Mouse (Mus musculus) hindbrain, embryonic 15.5 days (tissue): ENCODE measurements around the gene Crb3. TPM values are rescaled to one million over a fixed set of nuclear protein-coding genes. Genes with fewer than 3 reads are reported as not detected.
A peak's percentile ranks its signal among the peaks of the same experiment; 100 is the strongest.

Experiments used
- ATAC-seq: fragments of 200-750 bp; cut with Nextera tagmentation; 2 replicates; pipeline ENCODE4 v1.8.0; 2017; ENCODE audit warnings: low read depth, moderate number of reproducible peaks, moderate TSS enrichment; ENCODE audit not compliant: low FRiP score
- H3K27ac ChIP-seq: fragments of 300-500 bp; sonication (generic); replicated peaks from 2 replicates; pipeline ENCODE4 v1.5.1; 2015; ENCODE audit warnings: mild to moderate bottlenecking, inconsistent platforms
- H3K27me3 ChIP-seq: fragments of 300-500 bp; sonication (generic); 2 replicates; pipeline ENCODE4 v1.6.1; 2015; ENCODE audit warnings: control low read depth, inconsistent platforms
- H3K36me3 ChIP-seq: fragments of 300-500 bp; sonication (generic); 2 replicates; pipeline ENCODE4 v1.6.1; 2015; ENCODE audit warnings: control low read depth, inconsistent platforms
- H3K4me1 ChIP-seq: fragments of 300-500 bp; sonication (generic); replicated peaks from 2 replicates; pipeline ENCODE4 v1.6.1; 2015; ENCODE audit warnings: control low read depth, inconsistent platforms
- H3K4me2 ChIP-seq: fragments of 300-500 bp; sonication (generic); 2 replicates; pipeline ENCODE4 v1.6.1; 2015; ENCODE audit warnings: moderate library complexity, mild to moderate bottlenecking, inconsistent platforms
- H3K4me3 ChIP-seq: fragments of 300-500 bp; sonication (generic); 2 replicates; pipeline ENCODE4 v1.5.1; 2015; ENCODE audit warnings: mild to moderate bottlenecking, inconsistent platforms
- H3K9ac ChIP-seq: fragments of 300-500 bp; sonication (generic); 2 replicates; pipeline ENCODE4 v1.6.1; 2015; ENCODE audit warnings: inconsistent platforms
- H3K9me3 ChIP-seq: fragments of 300-500 bp; sonication (generic); 2 replicates; pipeline ENCODE4 v1.6.1; 2016; ENCODE audit warnings: control low read depth, inconsistent platforms
- WGBS: fragments of 180-500 bp; shearing (Covaris S2); methylation state at CpG from one replicate; pipeline ENCODE4 v1.1.7; 2015; 5-methylcytosine and 5-hydroxymethylcytosine counted together
- polyA plus RNA-seq: library from polyadenylated mRNA; unstranded; fragments of >200 nt; fragmentation: Nextera tagmentation; extraction: Ambion mirVana; gene quantifications from 2 replicates; pipeline ENCODE4 v1.2.1, GENCODE M21; 2015

Gene Crb3
- polyA plus RNA-seq, 1 experiment from 2014 or later: 4.1 TPM

DNA sequence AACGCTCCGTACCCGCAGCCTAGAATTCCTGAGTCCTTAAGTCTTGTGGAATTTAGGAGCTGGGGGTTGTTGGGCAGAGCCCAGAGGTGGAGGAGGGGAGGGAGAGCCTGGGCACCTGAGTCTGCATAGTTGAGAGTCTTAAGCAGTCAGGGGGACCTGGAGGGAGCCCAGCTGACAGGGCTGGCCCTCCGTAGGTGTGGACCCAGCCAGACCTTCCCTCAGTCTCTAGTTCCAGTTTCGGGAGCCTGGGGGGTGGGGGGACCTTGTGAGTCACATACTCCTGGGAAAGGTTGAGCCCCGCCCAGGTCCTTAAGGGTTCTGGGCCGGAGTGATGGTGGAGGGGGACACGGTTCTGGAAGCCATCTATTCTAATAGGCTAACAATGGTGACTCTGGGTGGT, 4.1 kb downstream of the Crb3 start:
- Histone ChIP-seq H3K36me3 (no peaks in the 10 kb centered on the region), H3K9ac (no peak overlapping the region), H3K4me2 (no peak overlapping the region), H3K27me3 (peaks cover 25% of the 10 kb centered on the region), H3K9me3 (no peaks in the 10 kb centered on the region), H3K4me3 (no peak overlapping the region), H3K27ac (no peak overlapping the region), H3K4me1 (peaks cover 28% of the 10 kb centered on the region)
- no peak for ATAC-seq
- 12% methylated on average over 8 of the region's 8 CpGs for WGBS

DNA sequence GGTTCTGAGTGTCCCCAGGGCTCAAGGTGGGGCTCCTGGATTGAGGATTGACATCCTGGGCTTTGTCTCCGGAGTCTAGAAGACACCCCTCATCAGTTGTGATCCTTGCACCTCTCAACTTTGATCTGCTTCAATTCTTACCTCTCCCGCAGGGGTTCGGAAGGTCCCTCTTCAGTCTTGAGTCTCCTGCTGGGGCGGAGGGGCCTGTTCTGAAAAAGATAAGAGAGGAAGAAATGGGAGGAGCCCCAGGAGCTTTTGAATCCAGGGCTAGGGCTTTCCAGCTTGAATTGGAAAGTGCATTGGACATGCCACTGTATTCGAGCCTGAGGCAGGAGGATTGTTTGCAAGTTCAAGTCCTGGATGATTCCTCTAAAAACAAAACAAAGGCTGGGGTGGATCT, 8.0 kb downstream of the Crb3 start:
- ATAC-seq: no peak
- H3K4me3 ChIP-seq: no peak overlapping the region

GRCm38 (mm10) chr17:57070272-57070671, 11.4 kb downstream of the Crb3 start:
- Histone ChIP-seq H3K4me3 (peak overlapping the region; percentile 18), H3K9ac (no peak overlapping the region), H3K4me1 (no peaks in the 10 kb centered on the region), H3K27me3 (no peaks in the 10 kb centered on the region), H3K9me3 (no peaks in the 10 kb centered on the region), H3K36me3 (no peaks in the 10 kb centered on the region), H3K27ac (no peak overlapping the region), H3K4me2 (peak overlapping the region; percentile 44)
- ATAC-seq: 0 out of 2 replicates have a peak, but pooled peaks have one; percentile 25
- 12% methylated on average over 9 of the region's 9 CpGs for WGBS

More for the DNA sequence above, 8.0 kb downstream of the Crb3 start:
- no peak overlapping the region for H3K9ac ChIP-seq
- no peak overlapping the region for H3K27ac ChIP-seq
- 63% methylated on average over 5 of the region's 5 CpGs for WGBS
- H3K4me2 ChIP-seq: no peak overlapping the region
- H3K9me3 ChIP-seq: no peaks in the 10 kb centered on the region
- H3K4me1 ChIP-seq: peaks cover 8% of the 10 kb centered on the region
- no peaks in the 10 kb centered on the region for H3K36me3 ChIP-seq
- H3K27me3 ChIP-seq: peaks cover 20% of the 10 kb centered on the region

DNA sequence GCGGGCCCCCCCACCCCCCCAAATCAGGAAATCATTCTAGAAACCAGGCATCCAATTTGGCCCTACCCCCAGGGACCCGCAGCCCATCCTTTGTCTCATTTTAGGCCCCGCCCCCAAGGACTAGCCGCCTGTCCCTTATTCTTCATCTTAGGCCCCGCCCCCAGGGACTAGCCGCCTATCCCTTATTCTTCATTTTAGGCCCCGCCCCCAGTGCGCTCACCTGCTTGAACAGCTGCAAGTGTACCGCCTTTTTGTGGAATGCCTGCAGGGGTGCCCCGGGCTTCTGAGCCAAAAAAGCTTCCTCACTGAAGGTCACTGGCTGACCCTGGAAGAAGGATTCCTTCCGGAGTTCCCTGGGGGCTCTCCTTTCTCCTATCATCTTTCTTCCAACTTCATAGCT, 11.8 kb downstream of the Crb3 start:
- peak; percentile 53; the same call in 1 of the 2 replicates for ATAC-seq
- Histone ChIP-seq H3K4me2 (peak overlapping the region; percentile 44), H3K36me3 (no peaks in the 10 kb centered on the region), H3K9ac (no peak overlapping the region), H3K4me1 (no peaks in the 10 kb centered on the region), H3K9me3 (no peaks in the 10 kb centered on the region), H3K4me3 (peak overlapping the region; percentile 18), H3K27ac (no peak overlapping the region), H3K27me3 (no peaks in the 10 kb centered on the region)
- 3% methylated on average over 11 of the region's 11 CpGs for WGBS

DNA sequence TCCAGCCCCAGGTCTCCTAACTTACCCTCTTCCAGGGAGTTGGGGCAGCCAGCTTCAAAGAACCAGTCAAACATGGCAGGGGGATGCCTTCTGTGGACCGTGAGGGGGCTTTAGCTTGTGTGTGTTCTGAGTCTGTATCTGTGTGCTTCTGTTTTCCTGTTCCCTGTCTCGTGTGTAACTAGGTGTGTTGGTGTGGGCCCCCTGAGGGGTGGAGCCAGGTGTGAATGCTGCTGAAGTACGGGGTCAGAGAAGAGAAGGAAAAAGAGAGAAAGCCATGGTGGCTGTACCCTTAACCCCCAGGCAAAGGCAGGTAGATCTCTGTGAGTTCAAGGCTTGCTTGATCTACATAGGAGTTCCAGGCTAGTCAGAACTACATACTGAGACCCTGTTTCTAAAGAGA, 18.0 kb downstream of the Crb3 start:
- Histone ChIP-seq H3K9me3 (no peaks in the 10 kb centered on the region), H3K27me3 (no peaks in the 10 kb centered on the region), H3K27ac (no peak overlapping the region), H3K4me2 (no peak overlapping the region), H3K9ac (no peak overlapping the region), H3K4me1 (no peaks in the 10 kb centered on the region), H3K36me3 (peaks cover 22% of the 10 kb centered on the region), H3K4me3 (no peak overlapping the region)
- 56% methylated on average over 3 of the region's 3 CpGs for WGBS
- no peak for ATAC-seq

GRCm38 (mm10) chr17:57078336-57078735, 19.4 kb downstream of the Crb3 start, which contains the start of gene Dennd1c:
Gene Dennd1c, minus strand, starts transcription at chr17:57078514.
- Histone ChIP-seq H3K9me3 (no peaks in the 10 kb centered on the region), H3K4me2 (no peak within 1 kb of the TSS), H3K4me3 (no peak within 1 kb of the TSS), H3K27me3 (no peaks in the 10 kb centered on the region), H3K36me3 (peaks cover 22% of the 10 kb centered on the region), H3K27ac (no peak within 1 kb of the TSS), H3K9ac (no peak within 1 kb of the TSS), H3K4me1 (0 out of 2 replicates have a peak, but pooled peaks cover 2% of the 10 kb centered on the region)
- WGBS: 52% methylated on average over 6 of the region's 6 CpGs
- ATAC-seq: no peak

DNA sequence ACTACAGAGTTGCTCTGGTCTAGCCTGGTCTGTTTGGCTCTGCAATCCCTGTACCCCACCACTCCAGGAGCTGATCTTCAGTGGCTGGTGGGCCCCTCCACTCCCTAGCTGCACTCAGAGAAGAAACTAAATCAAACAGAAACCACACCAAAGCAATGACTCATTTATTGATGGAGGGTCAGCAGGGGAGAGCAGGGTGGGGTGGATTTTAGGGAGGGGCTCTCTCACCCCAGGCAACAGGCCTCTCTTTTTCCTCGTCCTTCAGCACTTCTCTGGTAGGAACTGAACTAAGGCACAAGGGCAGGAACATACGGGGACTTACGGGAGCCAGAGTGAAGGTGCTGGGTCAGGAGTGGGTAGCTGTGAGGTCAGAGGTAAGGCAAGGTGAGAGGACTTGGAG, 21.0 kb downstream of the Crb3 start:
- H3K27ac ChIP-seq: no peak overlapping the region
- H3K9me3 ChIP-seq: no peaks in the 10 kb centered on the region
- 77% methylated on average over 3 of the region's 3 CpGs for WGBS
- H3K36me3 ChIP-seq: peaks cover 28% of the 10 kb centered on the region
- no peak overlapping the region for H3K4me2 ChIP-seq
- H3K27me3 ChIP-seq: no peaks in the 10 kb centered on the region
- no peak overlapping the region for H3K9ac ChIP-seq
- H3K4me3 ChIP-seq: no peak overlapping the region
- no peak for ATAC-seq
- peaks cover 18% of the 10 kb centered on the region for H3K4me1 ChIP-seq

DNA sequence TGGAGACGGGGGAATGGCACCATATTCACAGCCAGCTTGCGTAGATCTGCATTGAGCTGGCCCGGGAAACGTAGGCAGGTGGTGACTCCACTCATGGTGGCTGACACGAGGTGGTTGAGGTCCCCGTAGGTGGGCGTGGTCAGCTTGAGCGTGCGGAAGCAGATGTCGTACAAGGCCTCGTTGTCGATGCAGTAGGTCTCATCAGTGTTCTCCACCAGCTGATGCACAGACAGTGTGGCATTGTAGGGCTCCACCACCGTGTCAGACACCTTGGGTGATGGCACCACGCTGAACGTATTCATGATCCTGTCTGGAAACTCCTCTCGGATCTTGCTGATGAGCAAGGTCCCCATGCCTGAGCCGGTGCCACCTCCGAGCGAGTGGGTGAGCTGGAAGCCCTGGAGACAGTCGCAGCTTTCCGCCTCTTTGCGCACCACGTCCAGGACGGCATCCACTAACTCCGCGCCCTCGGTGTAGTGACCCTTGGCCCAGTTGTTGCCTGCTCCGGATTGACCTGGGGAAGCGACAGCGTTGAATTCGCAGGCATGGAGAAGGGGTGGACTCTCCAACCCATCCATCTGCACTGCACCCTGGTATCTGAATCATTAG, 22.4 kb downstream of the Crb3 start:
- Histone ChIP-seq H3K9ac (no peak overlapping the region), H3K9me3 (no peaks in the 10 kb centered on the region), H3K27me3 (no peaks in the 10 kb centered on the region), H3K36me3 (peaks cover 28% of the 10 kb centered on the region), H3K4me3 (no peak overlapping the region), H3K4me2 (no peak overlapping the region), H3K27ac (no peak overlapping the region), H3K4me1 (peaks cover 29% of the 10 kb centered on the region)
- WGBS: 95% methylated on average over 31 of the region's 31 CpGs
- no peak for ATAC-seq

- Histone ChIP-seq H3K9ac (no peak overlapping the region), H3K27me3 (no peaks in the 10 kb centered on the region), H3K9me3 (no peaks in the 10 kb centered on the region), H3K36me3 (peaks cover 28% of the 10 kb centered on the region), H3K27ac (no peak overlapping the region), H3K4me2 (no peak overlapping the region), H3K4me3 (no peak overlapping the region), H3K4me1 (peaks cover 30% of the 10 kb centered on the region)
- WGBS: 75% methylated on average over 5 of the region's 5 CpGs
- ATAC-seq: no peak
Measured at GRCm38 (mm10) chr17:57082481-57082880, 23.6 kb downstream of the Crb3 start.

DNA sequence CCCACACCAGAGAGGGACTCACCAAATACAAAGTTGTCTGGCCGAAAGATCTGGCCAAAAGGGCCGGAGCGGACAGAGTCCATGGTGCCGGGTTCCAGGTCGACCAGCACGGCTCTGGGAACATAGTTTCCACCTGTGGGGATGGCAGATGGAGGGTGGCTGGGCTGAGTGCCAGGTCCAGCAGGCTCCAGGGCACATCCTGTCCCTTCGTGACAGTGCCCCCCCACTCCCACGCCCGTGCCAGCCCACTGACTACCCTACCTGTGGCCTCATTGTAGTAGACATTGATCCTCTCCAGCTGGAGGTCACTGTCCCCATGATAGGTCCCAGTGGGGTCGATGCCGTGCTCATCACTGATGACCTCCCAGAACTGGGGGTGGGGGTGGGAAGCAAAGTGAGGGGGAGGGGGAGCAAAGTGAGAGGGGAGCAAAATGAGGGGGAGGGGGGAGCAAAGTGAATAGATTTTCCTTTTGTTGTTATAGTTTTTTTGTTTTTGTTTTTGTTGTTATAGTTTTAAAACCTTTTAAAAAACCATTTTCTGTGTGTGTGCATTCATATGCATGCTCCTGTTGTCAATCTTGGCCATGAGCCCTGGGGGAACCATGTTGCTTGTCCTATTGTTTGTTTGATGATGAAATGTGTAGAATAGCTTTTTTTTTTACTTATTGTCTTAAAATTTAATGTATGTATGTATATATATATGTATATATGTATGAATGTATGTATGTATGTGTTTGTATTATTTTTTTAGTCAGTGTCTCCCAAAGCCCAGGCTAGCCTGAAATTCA, 27.3 kb downstream of the Crb3 start:
- peak overlapping the region; percentile 72 for H3K9ac ChIP-seq
- H3K4me1 ChIP-seq: peaks cover 30% of the 10 kb centered on the region
- H3K9me3 ChIP-seq: no peaks in the 10 kb centered on the region
- peaks cover 14% of the 10 kb centered on the region for H3K36me3 ChIP-seq
- WGBS: 83% methylated on average over 11 of the region's 11 CpGs
- H3K4me3 ChIP-seq: peak overlapping the region; percentile 57
- H3K27me3 ChIP-seq: no peaks in the 10 kb centered on the region
- H3K27ac ChIP-seq: no peak overlapping the region
- ATAC-seq: no peak
- H3K4me2 ChIP-seq: peak overlapping the region; percentile 66

- Histone ChIP-seq H3K4me3 (peak within 1 kb of the TSS; percentile 57), H3K36me3 (0 out of 2 replicates have a peak, but pooled peaks cover 7% of the 10 kb centered on the region), H3K9me3 (no peaks in the 10 kb centered on the region), H3K27me3 (no peaks in the 10 kb centered on the region), H3K4me1 (peaks cover 30% of the 10 kb centered on the region), H3K27ac (peak within 1 kb of the TSS; percentile 83), H3K9ac (peak within 1 kb of the TSS; percentile 72), H3K4me2 (peak within 1 kb of the TSS; percentile 66)
- ATAC-seq: peak; percentile 95
- under 1% methylated on average over 31 of the region's 31 CpGs for WGBS
Measured at GRCm38 (mm10) chr17:57087049-57087832, 28.3 kb downstream of the Crb3 start, which contains the start of gene Tubb4a. Gene Tubb4a, minus strand, starts transcription at chr17:57087782.

DNA sequence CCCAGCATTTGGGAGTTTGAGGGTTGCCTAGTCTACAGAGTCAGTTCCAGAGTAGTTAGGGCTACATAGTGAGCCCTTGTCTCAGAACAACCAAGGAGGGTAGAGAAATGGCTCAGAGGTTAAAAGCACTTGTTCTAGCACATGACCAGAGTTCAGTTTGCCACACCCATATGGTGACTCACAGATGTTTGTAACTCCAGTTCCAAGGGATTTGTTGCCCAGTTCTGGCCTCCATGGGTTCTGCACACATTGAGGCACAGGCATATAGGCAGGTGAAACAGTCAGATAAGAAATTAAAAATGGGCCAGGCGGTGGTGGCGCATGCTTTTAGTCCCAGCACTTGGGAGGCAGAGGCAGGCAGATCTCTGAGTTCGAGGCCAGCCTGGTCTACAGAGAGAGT, 35.3 kb downstream of the Crb3 start:
- no peaks in the 10 kb centered on the region for H3K36me3 ChIP-seq
- H3K9me3 ChIP-seq: no peaks in the 10 kb centered on the region
- no peak overlapping the region for H3K9ac ChIP-seq
- peaks cover 10% of the 10 kb centered on the region; the same call in 1 of the 2 replicates for H3K27me3 ChIP-seq
- no peak overlapping the region for H3K4me3 ChIP-seq
- H3K4me2 ChIP-seq: no peak overlapping the region
- no peak for ATAC-seq
- H3K4me1 ChIP-seq: peaks cover 9% of the 10 kb centered on the region
- 96% methylated on average over 3 of the region's 3 CpGs for WGBS
- H3K27ac ChIP-seq: no peak overlapping the region
